Mouse (Mus musculus) forebrain, embryonic 10.5 days (tissue): Measurements from ENCODE around the gene Srf. TPM values are rescaled to one million over a fixed set of nuclear protein-coding genes. Genes with fewer than 3 reads are reported as not detected.

Experiments used
- DNase-seq: peaks from one replicate; pipeline ENCODE4 v3.0.0-alpha.2; 2017; ENCODE audit warnings: low spot score; ENCODE audit errors: extremely low spot score
- H3K27ac ChIP-seq: fragments of 300-500 bp; sonication (generic); 2 replicates; pipeline ENCODE4 v1.5.1; 2016; ENCODE audit warnings: mild to moderate bottlenecking
- H3K27me3 ChIP-seq: fragments of 300-500 bp; sonication (generic); 2 replicates; pipeline ENCODE4 v1.6.1; 2016; ENCODE audit warnings: mild to moderate bottlenecking; ENCODE audit not compliant: poor library complexity, severe bottlenecking
- H3K36me3 ChIP-seq: fragments of 300-500 bp; sonication (generic); replicated peaks from 2 replicates; pipeline ENCODE4 v1.6.1; 2016; ENCODE audit warnings: mild to moderate bottlenecking, moderate library complexity
- H3K4me1 ChIP-seq: fragments of 300-500 bp; sonication (generic); 2 replicates; pipeline ENCODE4 v1.6.1; 2016
- H3K4me3 ChIP-seq: fragments of 300-500 bp; sonication (generic); 2 replicates; pipeline ENCODE4 v1.5.1; 2016; ENCODE audit warnings: mild to moderate bottlenecking, moderate library complexity
- H3K9me3 ChIP-seq: fragments of 300-500 bp; sonication (generic); 2 replicates; pipeline ENCODE4 v1.6.1; 2016; ENCODE audit warnings: mild to moderate bottlenecking, moderate library complexity
- WGBS: fragments of 180-500 bp; shearing (Covaris S2); methylation state at CpG from one replicate; pipeline ENCODE4 v1.1.7; 2016; 5-methylcytosine and 5-hydroxymethylcytosine counted together
- polyA plus RNA-seq: library from polyadenylated mRNA; unstranded; fragments of >200 nt; fragmentation: Nextera tagmentation; extraction: Ambion mirVana; gene quantifications from 2 replicates; pipeline ENCODE4 v1.2.1, GENCODE M21; 2016

Srf gene
- polyA plus RNA-seq, 1 experiment from 2014 or later = 5.4 TPM

- Histone ChIP-seq H3K27ac (no peak overlapping the region), H3K4me1 (peaks cover 25% of the 10 kb centered on the region), H3K4me3 (no peak overlapping the region; the same call in 1 of the 2 replicates)
Measured at GRCm38 (mm10) chr17:46525579-46526307, 30.2 kb downstream of the Srf start.

DNA sequence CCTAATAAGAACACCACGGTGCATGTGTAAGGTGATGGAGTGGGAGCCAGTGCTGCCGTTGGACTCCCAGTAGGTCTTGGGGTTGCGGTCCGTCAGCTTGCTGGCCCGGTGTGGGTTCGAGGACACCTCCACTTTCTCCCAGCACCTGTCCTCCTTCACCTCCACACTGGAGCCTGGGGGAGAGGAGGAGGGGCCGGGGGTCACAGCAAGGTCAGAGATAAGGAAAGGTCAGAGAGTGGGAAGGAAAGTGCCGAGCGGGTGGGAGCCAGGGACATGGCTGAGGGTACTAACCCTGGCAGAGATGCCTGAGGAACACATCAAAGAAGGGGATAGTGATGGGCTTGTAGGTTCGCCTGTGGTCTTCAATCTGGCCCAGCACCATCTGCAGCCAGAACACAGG, 30.9 kb downstream of the Srf start:
- DNase-seq = no peak
- 91% methylated on average over 10 of the region's 10 CpGs for WGBS
- H3K36me3 ChIP-seq = no peaks in the 10 kb centered on the region
- no peak overlapping the region for H3K4me3 ChIP-seq
- H3K9me3 ChIP-seq = no peaks in the 10 kb centered on the region
- H3K27ac ChIP-seq = no peak overlapping the region
- H3K27me3 ChIP-seq = peaks cover 38% of the 10 kb centered on the region
- H3K4me1 ChIP-seq = peaks cover 31% of the 10 kb centered on the region

More at GRCm38 (mm10) chr17:46525579-46526307, 30.2 kb downstream of the Srf start:
- peaks cover 31% of the 10 kb centered on the region for H3K27me3 ChIP-seq
- 37% methylated on average over 12 of the region's 12 CpGs for WGBS
- no peaks in the 10 kb centered on the region for H3K36me3 ChIP-seq
- peak; percentile 80 for DNase-seq
- no peaks in the 10 kb centered on the region for H3K9me3 ChIP-seq

- no peak overlapping the region for H3K27ac ChIP-seq
- H3K4me3 ChIP-seq = no peak overlapping the region; the same call in 1 of the 2 replicates
- H3K36me3 ChIP-seq = no peaks in the 10 kb centered on the region
- 30% methylated on average over 24 of the region's 24 CpGs for WGBS
- H3K4me1 ChIP-seq = peaks cover 37% of the 10 kb centered on the region
- DNase-seq = no peak
- H3K9me3 ChIP-seq = no peaks in the 10 kb centered on the region
- H3K27me3 ChIP-seq = peaks cover 46% of the 10 kb centered on the region
Measured at GRCm38 (mm10) chr17:46521963-46522668, 33.9 kb downstream of the Srf start.

GRCm38 (mm10) chr17:46521174-46521573, 34.8 kb downstream of the Srf start:
- H3K4me3 ChIP-seq = no peak overlapping the region
- peaks cover 36% of the 10 kb centered on the region for H3K4me1 ChIP-seq
- 0 out of 2 replicates have a peak overlapping the region, but pooled peaks have one; percentile 7 for H3K27ac ChIP-seq
- H3K27me3 ChIP-seq = peaks cover 46% of the 10 kb centered on the region
- no peak for DNase-seq
- H3K9me3 ChIP-seq = no peaks in the 10 kb centered on the region
- 80% methylated on average over 9 of the region's 9 CpGs for WGBS
- H3K36me3 ChIP-seq = no peaks in the 10 kb centered on the region

DNA sequence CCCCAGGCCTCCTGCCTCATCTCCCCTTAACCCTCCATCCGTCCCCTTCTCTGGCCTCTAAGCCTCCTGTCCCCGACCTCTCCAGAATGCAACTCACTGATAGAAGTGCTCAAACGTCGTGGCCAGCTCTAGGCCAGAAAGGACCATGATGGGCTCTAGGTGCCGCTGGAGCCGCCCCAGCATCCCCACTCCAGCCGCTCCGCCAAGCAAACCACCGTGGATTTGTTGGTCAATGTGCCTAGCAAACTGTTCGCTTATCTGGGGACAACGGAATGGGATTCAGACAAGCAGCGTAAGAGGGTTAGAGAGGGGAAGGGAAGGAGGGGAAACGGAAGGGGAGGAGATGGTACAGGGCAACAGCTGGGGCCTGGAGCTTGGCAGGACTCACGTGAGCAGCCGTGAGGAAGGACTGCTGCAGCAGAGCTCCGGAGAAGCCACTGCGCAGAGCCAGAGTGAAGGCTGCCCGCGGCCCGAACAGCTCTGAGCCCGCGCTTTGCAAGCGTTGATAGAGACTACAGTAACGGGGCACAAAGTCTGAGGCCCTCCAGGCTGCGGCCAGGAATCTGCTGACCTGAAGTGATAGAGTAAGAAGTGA, 35.5 kb downstream of the Srf start:
- peak overlapping the region; percentile 41; the same call in 1 of the 2 replicates for H3K27ac ChIP-seq
- no peaks in the 10 kb centered on the region for H3K36me3 ChIP-seq
- 49% methylated on average over 25 of the region's 25 CpGs for WGBS
- DNase-seq = no peak
- H3K27me3 ChIP-seq = peaks cover 46% of the 10 kb centered on the region
- peaks cover 34% of the 10 kb centered on the region for H3K4me1 ChIP-seq
- no peaks in the 10 kb centered on the region for H3K9me3 ChIP-seq
- peak overlapping the region; percentile 27 for H3K4me3 ChIP-seq

DNA sequence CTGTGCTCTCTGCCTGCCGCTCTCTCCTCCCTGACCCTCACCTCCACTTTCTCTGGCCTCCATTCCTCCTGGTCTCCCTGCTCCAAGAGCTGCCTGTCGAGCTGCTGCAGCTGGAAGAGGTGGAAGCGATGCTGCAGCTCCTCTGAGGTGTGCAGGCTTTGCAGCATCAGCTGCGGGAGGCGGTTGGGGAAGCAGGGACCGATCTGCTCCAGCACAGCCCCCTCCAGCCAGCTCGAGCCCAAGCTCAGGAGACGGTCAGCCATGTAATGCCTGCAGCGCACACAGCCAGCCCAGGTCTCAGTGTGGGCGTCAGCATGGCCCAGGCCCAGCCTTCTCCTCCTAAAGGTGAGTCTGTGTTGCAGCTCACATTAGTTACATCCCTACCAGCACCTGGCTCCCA, 36.0 kb downstream of the Srf start:
- Histone ChIP-seq H3K4me3 (peak overlapping the region; percentile 27), H3K9me3 (no peaks in the 10 kb centered on the region), H3K27me3 (peaks cover 44% of the 10 kb centered on the region), H3K27ac (peak overlapping the region; percentile 41; the same call in 1 of the 2 replicates), H3K4me1 (peaks cover 34% of the 10 kb centered on the region), H3K36me3 (no peaks in the 10 kb centered on the region)
- no peak for DNase-seq
- WGBS = 53% methylated on average over 10 of the region's 10 CpGs

GRCm38 (mm10) chr17:46513329-46513728, 42.6 kb downstream of the Srf start:
- H3K36me3 ChIP-seq = no peaks in the 10 kb centered on the region
- no peak overlapping the region for H3K27ac ChIP-seq
- no peaks in the 10 kb centered on the region for H3K27me3 ChIP-seq
- H3K4me1 ChIP-seq = peaks cover 8% of the 10 kb centered on the region
- no peaks in the 10 kb centered on the region for H3K9me3 ChIP-seq
- WGBS = 76% methylated on average over 2 of the region's 2 CpGs
- H3K4me3 ChIP-seq = no peak overlapping the region
- no peak for DNase-seq

- Histone ChIP-seq H3K36me3 (no peaks in the 10 kb centered on the region), H3K4me3 (no peak overlapping the region), H3K9me3 (no peaks in the 10 kb centered on the region), H3K27me3 (no peaks in the 10 kb centered on the region), H3K27ac (no peak overlapping the region), H3K4me1 (peaks cover 5% of the 10 kb centered on the region)
- DNase-seq = peak; percentile 45
- 47% methylated on average over 11 of the region's 11 CpGs for WGBS
Measured at GRCm38 (mm10) chr17:46511059-46511710, 44.8 kb downstream of the Srf start.

- no peak overlapping the region for H3K4me3 ChIP-seq
- H3K9me3 ChIP-seq = no peaks in the 10 kb centered on the region
- no peaks in the 10 kb centered on the region for H3K27me3 ChIP-seq
- 90% methylated on average over 3 of the region's 3 CpGs for WGBS
- H3K36me3 ChIP-seq = peaks cover 19% of the 10 kb centered on the region
- H3K4me1 ChIP-seq = 0 out of 2 replicates have a peak, but pooled peaks cover 4% of the 10 kb centered on the region
- DNase-seq = no peak
- H3K27ac ChIP-seq = no peak overlapping the region
Measured at GRCm38 (mm10) chr17:46505617-46506016, 50.4 kb downstream of the Srf start.

DNA sequence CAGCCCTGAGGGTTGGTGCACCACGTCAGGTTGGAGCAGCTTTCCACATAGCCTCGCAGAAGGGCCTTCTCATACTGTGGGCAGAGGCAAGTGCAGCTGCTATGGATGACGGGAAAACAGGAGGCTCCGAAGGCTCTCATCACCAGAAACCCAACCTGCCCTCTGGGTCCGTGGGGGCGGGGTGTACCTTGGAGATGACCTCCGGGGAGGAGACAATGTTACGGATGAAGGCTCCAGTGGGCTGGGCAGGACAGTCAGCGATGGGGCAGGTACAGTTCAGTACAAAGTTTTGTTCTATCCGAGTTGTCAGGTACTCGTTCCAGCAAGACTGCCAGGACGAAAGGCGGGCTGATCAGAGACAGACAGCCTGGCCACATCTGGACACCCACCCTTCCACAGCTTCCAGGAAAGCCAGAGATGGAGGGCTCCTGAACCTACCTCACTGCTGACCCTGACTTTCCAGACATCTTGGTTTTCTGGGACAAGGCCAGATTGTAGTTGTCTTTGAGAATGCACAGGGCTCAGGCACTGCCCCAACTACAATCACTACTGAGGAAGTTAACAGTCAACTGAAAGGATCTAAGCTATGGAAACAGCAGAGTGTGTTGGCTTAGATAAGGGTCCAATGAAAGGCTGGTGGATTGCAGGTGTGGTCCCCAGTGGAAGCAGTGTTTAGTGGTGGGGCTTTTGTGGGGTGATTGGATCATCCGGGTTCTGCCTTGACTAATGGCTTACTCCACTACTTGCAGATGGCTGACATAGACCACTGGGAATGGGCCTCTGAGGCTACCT, 51.9 kb downstream of the Srf start:
- Histone ChIP-seq H3K36me3 (peaks cover 34% of the 10 kb centered on the region), H3K27me3 (no peaks in the 10 kb centered on the region), H3K27ac (no peak overlapping the region), H3K4me3 (no peak overlapping the region), H3K9me3 (no peaks in the 10 kb centered on the region), H3K4me1 (0 out of 2 replicates have a peak, but pooled peaks cover 4% of the 10 kb centered on the region)
- WGBS = 83% methylated on average over 14 of the region's 14 CpGs
- no peak for DNase-seq

DNA sequence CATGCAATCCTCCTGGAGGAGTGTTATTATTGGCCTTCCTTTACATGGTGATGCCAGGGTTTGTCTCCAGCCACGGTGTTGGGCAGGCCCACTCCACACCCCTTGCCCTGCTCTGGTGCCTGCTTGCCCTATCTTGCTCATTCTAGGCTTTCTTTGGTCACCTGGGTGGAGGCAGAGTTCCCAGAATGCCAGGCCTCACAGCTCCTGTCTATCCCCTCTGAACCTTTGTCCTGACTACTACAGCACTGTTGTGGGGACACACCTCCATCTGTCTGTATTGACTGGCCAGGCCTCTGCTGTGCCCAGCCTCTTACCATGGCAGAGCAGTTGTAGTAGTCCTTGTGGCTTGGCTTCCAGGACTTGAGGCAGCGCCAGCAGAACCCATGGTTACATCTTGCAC, 53.2 kb downstream of the Srf start:
- peaks cover 46% of the 10 kb centered on the region for H3K36me3 ChIP-seq
- no peak for DNase-seq
- WGBS = 90% methylated on average over 2 of the region's 2 CpGs

More for the DNA sequence above, 53.2 kb downstream of the Srf start:
- H3K4me3 ChIP-seq = no peak overlapping the region
- no peaks in the 10 kb centered on the region for H3K9me3 ChIP-seq
- H3K4me1 ChIP-seq = peaks cover 12% of the 10 kb centered on the region
- no peaks in the 10 kb centered on the region for H3K27me3 ChIP-seq
- H3K27ac ChIP-seq = no peak overlapping the region
